ENCODE assay signal across 8 mouse cellular contexts in genomic region chr7:19629361-19629734, GRCm38 (mm10). TPM values are rescaled to one million over a fixed set of nuclear protein-coding genes. Genes with fewer than 3 reads are reported as not detected.
DNase-seq lines count a peak whose midpoint lies in the region; ATAC-seq and TF ChIP-seq lines count a peak whose summit lies in the region.

Gene Relb (minus strand): TSS chr7:19629438.

- H3K9me3 ChIP-seq in CH12.LX (replicated peaks; ENCODE audit: low read length), result no peaks in the 10 kb centered on the region
- H3K9me3 ChIP-seq in forebrain, embryonic 11.5 days (ENCODE audit: control insufficient read depth, low read length), result no peaks in the 10 kb centered on the region
- no peaks in the 10 kb centered on the region for H3K9me3 ChIP-seq in heart, embryonic 15.5 days (replicated peaks)
- H3K9me3 ChIP-seq in liver, embryonic 13.5 days (replicated peaks), result no peaks in the 10 kb centered on the region
- H3K9me3 ChIP-seq in stomach, embryonic 14.5 days (ENCODE audit: control insufficient read depth, low read depth, low read length), result no peaks in the 10 kb centered on the region

- dilution Hi-C loops in CH12.LX (cut with MboI; ENCODE audit: extremely low pct_ligation_motif_present, extremely low pct_unique_long_range_greater_than_20kb, low sequenced_read_pairs), result no loop called here

- under 1% methylated on average over 36 of the region's 41 CpGs for WGBS in forebrain, embryonic 11.5 days
- 0% methylated on average over 30 of the region's 41 CpGs for WGBS in heart, embryonic 15.5 days
- WGBS in liver, embryonic 13.5 days (ENCODE audit: insufficient replicate concordance), result under 1% methylated on average over 41 of the region's 41 CpGs
- under 1% methylated on average over 29 of the region's 41 CpGs for WGBS in stomach, embryonic 14.5 days

- H3K27me3 ChIP-seq in CH12.LX (replicated peaks), result no peaks in the 10 kb centered on the region
- no peaks in the 10 kb centered on the region for H3K27me3 ChIP-seq in forebrain, embryonic 11.5 days (ENCODE audit: control insufficient read depth, insufficient read depth, low read length)
- H3K27me3 ChIP-seq in heart, embryonic 15.5 days, result no peaks in the 10 kb centered on the region
- no peaks in the 10 kb centered on the region for H3K27me3 ChIP-seq in liver, embryonic 13.5 days
- H3K27me3 ChIP-seq in stomach, embryonic 14.5 days (ENCODE audit: control insufficient read depth, insufficient read depth, low read length), result no peaks in the 10 kb centered on the region

- peak within 1 kb of the TSS; percentile 77 for H3K9ac ChIP-seq in CH12.LX (ENCODE audit: insufficient read depth, low read depth)
- peak within 1 kb of the TSS; percentile 24 for H3K9ac ChIP-seq in forebrain, embryonic 11.5 days (ENCODE audit: low read length)
- peak within 1 kb of the TSS; percentile 56 for H3K9ac ChIP-seq in heart, embryonic 15.5 days
- H3K9ac ChIP-seq in liver, embryonic 13.5 days, result peak within 1 kb of the TSS; percentile 72
- peak within 1 kb of the TSS; percentile 39 for H3K9ac ChIP-seq in stomach, embryonic 14.5 days (replicated peaks; ENCODE audit: low read depth, low read length)

- peaks cover 5% of the 10 kb centered on the region; the same call in 1 of the 2 replicates for H3K79me2 ChIP-seq in CH12.LX (replicated peaks; ENCODE audit: control insufficient read depth, extremely low read depth, insufficient read depth, poor library complexity, severe bottlenecking)

- TF ChIP-seq CTCF in CH12.LX (conservative IDR thresholded peaks at IDR 0.05 in 1 of 2, IDR thresholded peaks at IDR 0.05 in 1 of 2; ENCODE audit: low read depth in 2 of 2, low read length in 2 of 2), result no peak

- TF ChIP-seq POLR2A in CH12.LX (IDR thresholded peaks at IDR 0.05; ENCODE audit: low read depth, low read length), result peak; percentile 43; the same call in 1 of the 2 replicates

- no peak for TF ChIP-seq EP300 in CH12.LX (IDR thresholded peaks at IDR 0.05; ENCODE audit: low read length)

- H3K36me3 ChIP-seq in CH12.LX (replicated peaks in 1 of 2; ENCODE audit: control insufficient read depth in 1 of 2, insufficient read depth in 1 of 2, low read length in 1 of 2), result peaks cover 33 to 58% of the 10 kb centered on the region in 2 experiments
- H3K36me3 ChIP-seq in forebrain, embryonic 11.5 days (ENCODE audit: control insufficient read depth, insufficient read depth, low read length), result peaks cover 2% of the 10 kb centered on the region; the same call in 1 of the 2 replicates
- H3K36me3 ChIP-seq in heart, embryonic 15.5 days, result peaks cover 25% of the 10 kb centered on the region
- H3K36me3 ChIP-seq in liver, embryonic 13.5 days, result peaks cover 27% of the 10 kb centered on the region
- H3K36me3 ChIP-seq in stomach, embryonic 14.5 days (ENCODE audit: control insufficient read depth, insufficient read depth, low read length), result peaks cover 20% of the 10 kb centered on the region

- peak within 1 kb of the TSS; percentile 65 to 91 (median 73) for H3K4me3 ChIP-seq in CH12.LX (replicated peaks in 1 of 3; ENCODE audit: low read depth in 2 of 3, low read length in 2 of 3, poor library complexity in 1 of 3)
- peak within 1 kb of the TSS; percentile 62 for H3K4me3 ChIP-seq in forebrain, embryonic 11.5 days (ENCODE audit: low read depth, low read length)
- H3K4me3 ChIP-seq in heart, embryonic 15.5 days, result peak within 1 kb of the TSS; percentile 65
- H3K4me3 ChIP-seq in liver, embryonic 13.5 days (replicated peaks), result peak within 1 kb of the TSS; percentile 82
- peak within 1 kb of the TSS; percentile 53 for H3K4me3 ChIP-seq in stomach, embryonic 14.5 days (ENCODE audit: low read depth, low read length)

- peak within 1 kb of the TSS; percentile 52 for H3K4me2 ChIP-seq in CH12.LX (ENCODE audit: insufficient read depth, low read depth, poor library complexity, severe bottlenecking)
- H3K4me2 ChIP-seq in forebrain, embryonic 11.5 days (ENCODE audit: low read depth, low read length, severe bottlenecking), result peak within 1 kb of the TSS; percentile 97
- peak within 1 kb of the TSS; percentile 88 for H3K4me2 ChIP-seq in heart, embryonic 15.5 days
- H3K4me2 ChIP-seq in liver, embryonic 13.5 days, result peak within 1 kb of the TSS; percentile 100
- H3K4me2 ChIP-seq in stomach, embryonic 14.5 days (replicated peaks; ENCODE audit: low read depth, low read length), result peak within 1 kb of the TSS; percentile 87

- in situ Hi-C loops in CH12.LX (cut with MboI; ENCODE audit: low pct_ligation_motif_present, low pct_unique_long_range_greater_than_20kb, low sequenced_read_pairs), result no loop called here

- TF ChIP-seq RAD21 in CH12.LX (IDR thresholded peaks at IDR 0.05; ENCODE audit: low read depth, low read length), result no peak

- ATAC-seq in forebrain, embryonic 11.5 days (replicated peaks; ENCODE audit: low FRiP score), result peak; percentile 72
- ATAC-seq in heart, embryonic 15.5 days (replicated peaks; ENCODE audit: insufficient number of reproducible peaks, insufficient read depth, low FRiP score, low read depth), result peak; percentile 67
- ATAC-seq in liver, embryonic 13.5 days (ENCODE audit: low read depth), result peak; percentile 37
- no peak; the same call in 1 of the 2 replicates for ATAC-seq in stomach, embryonic 14.5 days (ENCODE audit: insufficient number of reproducible peaks, insufficient read depth, low FRiP score, low read depth)

- H3K27ac ChIP-seq in CH12.LX (ENCODE audit: insufficient read depth, low read depth), result peak within 1 kb of the TSS; percentile 96
- H3K27ac ChIP-seq in forebrain, embryonic 11.5 days (ENCODE audit: low read depth, low read length), result peak within 1 kb of the TSS; percentile 55; the same call in 1 of the 2 replicates
- H3K27ac ChIP-seq in heart, embryonic 15.5 days, result peak within 1 kb of the TSS; percentile 83
- H3K27ac ChIP-seq in liver, embryonic 13.5 days, result peak within 1 kb of the TSS; percentile 83
- peak within 1 kb of the TSS; percentile 87 for H3K27ac ChIP-seq in stomach, embryonic 14.5 days (ENCODE audit: low read length)

- peaks cover 11 to 45% of the 10 kb centered on the region in 2 experiments for H3K4me1 ChIP-seq in CH12.LX (ENCODE audit: control insufficient read depth in 1 of 2, insufficient read depth in 2 of 2)
- no peaks in the 10 kb centered on the region for H3K4me1 ChIP-seq in forebrain, embryonic 11.5 days (replicated peaks; ENCODE audit: control insufficient read depth, insufficient read depth, low read length)
- H3K4me1 ChIP-seq in heart, embryonic 15.5 days (replicated peaks), result peaks cover 15% of the 10 kb centered on the region
- peaks cover 57% of the 10 kb centered on the region for H3K4me1 ChIP-seq in liver, embryonic 13.5 days (replicated peaks)
- 0 out of 2 replicates have a peak, but pooled peaks cover 4% of the 10 kb centered on the region for H3K4me1 ChIP-seq in stomach, embryonic 14.5 days (ENCODE audit: control insufficient read depth, insufficient read depth, low read length)

- peak; percentile 86 for DNase-seq in CH12.LX (ENCODE audit: extremely low read depth)
- peak; percentile 87 for DNase-seq in c-Kit-positive CD71-negative TER-119-negative erythroid progenitor cells, embryonic 14.5 days (ENCODE audit: low read depth)
- peak; percentile 94 for DNase-seq in forebrain, embryonic 11.5 days (ENCODE audit: low spot score)
- peak; percentile 95 to 96 for DNase-seq in kidney, postnatal 25 days
- DNase-seq in liver, embryonic 13.5 days, result peak; percentile 79
- peak; percentile 95 for DNase-seq in natural killer cell, adult 2 months (ENCODE audit: low spot score in 2 of 2)

TF ChIP-seq in CH12.LX, 34 proteins besides CTCF, POLR2A, EP300 and RAD21 (continues in another document):
- no peak for TF ChIP-seq JUND (conservative IDR thresholded peaks at IDR 0.05; ENCODE audit: low read depth, low read length)
- peak; percentile 69 for TF ChIP-seq CHD2 (IDR thresholded peaks at IDR 0.05; ENCODE audit: low read length)
- no peak for TF ChIP-seq UBTF (IDR thresholded peaks at IDR 0.05; ENCODE audit: low read depth, low read length)
- no peak for TF ChIP-seq ZMIZ1 (IDR thresholded peaks at IDR 0.05; ENCODE audit: low read depth, low read length)
- no peak for TF ChIP-seq GABPA (IDR thresholded peaks at IDR 0.05; ENCODE audit: insufficient replicate concordance, low read depth, low read length)
- peak; percentile 54 for TF ChIP-seq NELFE (IDR thresholded peaks at IDR 0.05; ENCODE audit: low read depth, low read length)
- no peak; the same call in 1 of the 2 replicates for TF ChIP-seq CHD1 (IDR thresholded peaks at IDR 0.05; ENCODE audit: low read depth, low read length)
- no peak; the same call in 1 of the 2 replicates for TF ChIP-seq IRF4 (IDR thresholded peaks at IDR 0.05; ENCODE audit: low read depth, low read length)
- TF ChIP-seq ZC3H11A (IDR thresholded peaks at IDR 0.05; ENCODE audit: low read depth, low read length), result no peak
- TF ChIP-seq MYC (IDR thresholded peaks at IDR 0.05; ENCODE audit: low read depth, low read length), result no peak
- peak; percentile 67; the same call in 1 of the 2 replicates for TF ChIP-seq MAZ (IDR thresholded peaks at IDR 0.05; ENCODE audit: low read depth, low read length)
- TF ChIP-seq E2F4 (IDR thresholded peaks at IDR 0.05; ENCODE audit: insufficient replicate concordance, low read depth, low read length), result no peak
- TF ChIP-seq MAFK (IDR thresholded peaks at IDR 0.05; ENCODE audit: insufficient replicate concordance, low read length), result no peak
- peak; percentile 94 for TF ChIP-seq BHLHE40 (IDR thresholded peaks at IDR 0.05; ENCODE audit: low read depth, low read length)
- no peak for TF ChIP-seq ETS1 (conservative IDR thresholded peaks at IDR 0.05; ENCODE audit: low read depth, low read length)
- peak; percentile 86 for TF ChIP-seq USF2 (conservative IDR thresholded peaks at IDR 0.05; ENCODE audit: low read depth, low read length)
- 0 out of 2 replicates have a peak, but pooled peaks have one; percentile 30 for TF ChIP-seq TBP (conservative IDR thresholded peaks at IDR 0.05; ENCODE audit: low read depth, low read length)
- TF ChIP-seq HCFC1 (IDR thresholded peaks at IDR 0.05; ENCODE audit: low read depth, low read length), result peak; percentile 49; the same call in 1 of the 2 replicates
- no peak for TF ChIP-seq SMC3 (IDR thresholded peaks at IDR 0.05; ENCODE audit: low read depth, low read length)
- no peak for TF ChIP-seq MXI1 (IDR thresholded peaks at IDR 0.05; ENCODE audit: low read depth, low read length)
- TF ChIP-seq PAX5 (IDR thresholded peaks at IDR 0.05; ENCODE audit: low read length), result no peak
- peak; percentile 85 for TF ChIP-seq MAX (IDR thresholded peaks at IDR 0.05; ENCODE audit: low read length)

RNA-seq across cellular contexts. Expression of gene Relb, which starts in this region (rescaled TPM):
- total RNA-seq in CH12.LX (2012; rRNA removed), result 37.8 and 58.1 TPM in 2 replicates
- 41.5 and 44.0 TPM in 2 replicates for total RNA-seq in CH12.LX (2014; rRNA removed)
- polyA plus RNA-seq in CH12.LX (2012; ENCODE audit: insufficient read length, low read depth), result 50.6 and 59.6 TPM in 2 replicates
- polyA plus RNA-seq in forebrain, embryonic 11.5 days (2014; fragmentation: Nextera tagmentation; extraction: Ambion mirVana), result 2.9 and 3.7 TPM in 2 replicates
- polyA plus RNA-seq in heart, embryonic 15.5 days (2015; fragmentation: Nextera tagmentation; extraction: Ambion mirVana), result 6.1 and 10.0 TPM in 2 replicates
- polyA plus RNA-seq in liver, embryonic 13.5 days (2015; fragmentation: Nextera tagmentation; extraction: Ambion mirVana), result 1.6 and 1.7 TPM in 2 replicates
- polyA plus RNA-seq in stomach, embryonic 14.5 days (2014; fragmentation: Nextera tagmentation; extraction: Ambion mirVana), result 8.3 and 10.4 TPM in 2 replicates

Comparison
In these comparisons a context has a peak if more than half of its experiments do, and no peak if none do; other contexts are left out.
1. H3K9ac ChIP-seq: peak in every context shown above with its lines; median percentile 77 in CH12.LX; 72 in liver, embryonic 13.5 days; 56 in heart, embryonic 15.5 days; 39 in stomach, embryonic 14.5 days; 24 in forebrain, embryonic 11.5 days.